ENCODE assay signal across 22 mouse cellular contexts in the genomic region with DNA sequence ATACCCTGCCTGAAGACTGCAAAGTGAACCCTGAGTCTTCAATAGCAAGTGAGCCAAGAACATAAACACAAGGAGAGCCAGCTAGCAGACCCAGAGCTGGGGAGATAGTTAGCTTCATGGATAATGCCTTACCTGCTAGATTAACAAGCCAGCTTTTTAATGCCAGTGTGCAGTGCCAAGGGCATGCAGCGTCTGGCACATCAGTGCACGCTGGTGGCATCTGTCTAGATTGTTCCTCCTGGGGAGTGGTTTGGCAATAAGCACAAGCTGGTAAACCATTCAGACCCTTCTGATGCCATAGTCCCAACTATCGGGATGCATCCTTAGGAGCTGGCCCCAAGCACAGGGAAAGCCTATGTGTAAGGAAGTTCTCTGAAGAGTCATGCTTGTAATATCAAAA.
A peak's percentile ranks its signal among the peaks of the same experiment; 100 is the strongest.
DNase-seq lines count a peak whose midpoint lies in the region; ATAC-seq lines count a peak whose summit lies in the region.
"Had no signal": no experiment of that assay in that cellular context is flagged by ENCODE, and none has a peak within 500 bp of the region (broad histone marks: within the 10 kb centered on the region; RNA-seq: fewer than 3 reads in every experiment).

No protein-coding gene starts in this region.

- H3K9ac ChIP-seq in heart, embryonic 13.5 days = no peak overlapping the region
- no peak overlapping the region for H3K9ac ChIP-seq in limb, embryonic 15.5 days
- H3K9ac ChIP-seq: forebrain, embryonic 13.5 days; hindbrain, embryonic 12.5 days; intestine, embryonic 15.5 days; limb, embryonic 13.5 days; midbrain, embryonic 13.5 days had no signal

- intact Hi-C loops in left cerebral cortex, postnatal 4 days (cut with DNase I) = no loop called here

- DNase-seq in heart, adult 8-10 months (ENCODE audit: low spot score) = no peak
- peak; percentile 27 for DNase-seq in left cerebral cortex, postnatal 4 days
- no peak for DNase-seq in left cerebral cortex, adult 9 months (ENCODE audit: low spot score in 2 of 2)
- DNase-seq in frontal cortex, postnatal 36 days (ENCODE audit: low spot score in 2 of 2) = no peak
- DNase-seq: adrenal gland, postnatal 14 days; cerebellum, adult 18-20 months; cerebellum, postnatal 25 days; gastrocnemius, postnatal 36 days; heart, postnatal 36 days; kidney, postnatal 4 days; lung, adult 18-20 months; lung, postnatal 4 days had no signal

- no peaks in the 10 kb centered on the region for H3K9me3 ChIP-seq in heart, embryonic 13.5 days
- no peaks in the 10 kb centered on the region for H3K9me3 ChIP-seq in limb, embryonic 15.5 days
- H3K9me3 ChIP-seq: forebrain, embryonic 13.5 days; hindbrain, embryonic 12.5 days; intestine, embryonic 15.5 days; limb, embryonic 13.5 days; midbrain, embryonic 13.5 days had no signal

- WGBS in heart, embryonic 13.5 days = 90% methylated on average over 3 of the region's 3 CpGs
- 86% methylated on average over 3 of the region's 3 CpGs for WGBS in limb, embryonic 15.5 days

- no peak for ATAC-seq in heart, embryonic 13.5 days (ENCODE audit: extremely low read depth, insufficient number of reproducible peaks, low FRiP score, low TSS enrichment)
- no peak for ATAC-seq in limb, embryonic 15.5 days (ENCODE audit: insufficient number of reproducible peaks, low FRiP score, low TSS enrichment, low read depth)
- ATAC-seq: forebrain, embryonic 13.5 days; hindbrain, postnatal 0 days; intestine, embryonic 15.5 days; lung, postnatal 0 days; midbrain, embryonic 13.5 days had no signal

- H3K36me3 ChIP-seq in heart, embryonic 13.5 days = peaks cover 24% of the 10 kb centered on the region
- H3K36me3 ChIP-seq in limb, embryonic 15.5 days = peaks cover 6% of the 10 kb centered on the region; the same call in 1 of the 2 replicates
- H3K36me3 ChIP-seq: hindbrain, embryonic 12.5 days; midbrain, embryonic 13.5 days had no signal

- H3K27ac ChIP-seq in heart, embryonic 13.5 days (replicated peaks) = 0 out of 2 replicates have a peak overlapping the region, but pooled peaks have one; percentile 15
- H3K27ac ChIP-seq in brown adipose tissue, adult 24 weeks (replicated peaks; ENCODE audit: low read depth, low read length) = peak overlapping the region; percentile 94
- peak overlapping the region; percentile 59; the same call in 1 of the 2 replicates for H3K27ac ChIP-seq in limb, embryonic 15.5 days
- H3K27ac ChIP-seq: forebrain, embryonic 13.5 days; hindbrain, embryonic 12.5 days; hindbrain, postnatal 0 days; intestine, embryonic 15.5 days; limb, embryonic 13.5 days; midbrain, embryonic 13.5 days had no signal

- H3K4me3 ChIP-seq in heart, embryonic 13.5 days = no peak overlapping the region
- no peak overlapping the region for H3K4me3 ChIP-seq in brown adipose tissue, adult 24 weeks (ENCODE audit: insufficient read depth, low read depth, low read length)
- H3K4me3 ChIP-seq in limb, embryonic 15.5 days = no peak overlapping the region
- H3K4me3 ChIP-seq: forebrain, embryonic 13.5 days; hindbrain, embryonic 12.5 days; intestine, embryonic 15.5 days; limb, embryonic 13.5 days; midbrain, embryonic 13.5 days had no signal

- H3K27me3 ChIP-seq in heart, embryonic 13.5 days (replicated peaks) = no peaks in the 10 kb centered on the region
- no peaks in the 10 kb centered on the region for H3K27me3 ChIP-seq in limb, embryonic 15.5 days
- H3K27me3 ChIP-seq: forebrain, embryonic 13.5 days; hindbrain, embryonic 12.5 days; intestine, embryonic 15.5 days; limb, embryonic 13.5 days; midbrain, embryonic 13.5 days had no signal

- H3K4me2 ChIP-seq in heart, embryonic 13.5 days = no peak overlapping the region
- no peak overlapping the region for H3K4me2 ChIP-seq in limb, embryonic 15.5 days
- H3K4me2 ChIP-seq: forebrain, embryonic 13.5 days; hindbrain, embryonic 12.5 days; intestine, embryonic 15.5 days; limb, embryonic 13.5 days; midbrain, embryonic 13.5 days had no signal

- peaks cover 59% of the 10 kb centered on the region for H3K4me1 ChIP-seq in heart, embryonic 13.5 days
- H3K4me1 ChIP-seq in brown adipose tissue, adult 24 weeks (ENCODE audit: control insufficient read depth, insufficient read depth, insufficient read length, low read length) = peaks cover 56% of the 10 kb centered on the region
- H3K4me1 ChIP-seq in limb, embryonic 15.5 days = peaks cover 32% of the 10 kb centered on the region

Comparison
In these comparisons a context has a peak if more than half of its experiments do, and no peak if none do; other contexts are left out.
1. H3K27ac ChIP-seq: peak in every context shown above with its lines; median percentile 94 in brown adipose tissue, adult 24 weeks; 59 in limb, embryonic 15.5 days; 15 in heart, embryonic 13.5 days.